Mouse (Mus musculus) liver, embryonic 11.5 days (tissue): Measurements from ENCODE around the gene Lce1i. TPM values are rescaled to one million over a fixed set of nuclear protein-coding genes. Genes with fewer than 3 reads are reported as not detected.
"Not testable (repeated sequence)": the region's sequence is repeated elsewhere in the genome, so short reads cannot be mapped to it uniquely, and the experiment has no call there.

ENCODE experiments used
- ATAC-seq: fragments of 200-750 bp; cut with Nextera tagmentation; replicated peaks from 2 replicates; pipeline ENCODE4 v1.8.0; 2017; ENCODE audit warnings: moderate number of reproducible peaks, mild to moderate bottlenecking, moderate TSS enrichment, moderate library complexity; ENCODE audit not compliant: low FRiP score
- DNase-seq: peaks from one replicate; pipeline ENCODE4 v3.0.0-alpha.2; 2017; ENCODE audit warnings: low spot score
- H3K27ac ChIP-seq: fragments of 300-500 bp; sonication (generic); 2 replicates; pipeline ENCODE4 v1.5.1; 2014; ENCODE audit warnings: mild to moderate bottlenecking, low read depth, low read length, control low read depth
- H3K27me3 ChIP-seq: fragments of 300-500 bp; sonication (generic); replicated peaks from 2 replicates; pipeline ENCODE4 v1.6.1; 2014; ENCODE audit warnings: low read length, mixed read lengths; ENCODE audit not compliant: control insufficient read depth, insufficient read depth
- H3K36me3 ChIP-seq: fragments of 300-500 bp; sonication (generic); 2 replicates; pipeline ENCODE4 v1.6.1; 2014; ENCODE audit warnings: mild to moderate bottlenecking, low read length, moderate library complexity, mixed read lengths; ENCODE audit not compliant: control insufficient read depth, insufficient read depth
- H3K4me1 ChIP-seq: fragments of 300-500 bp; sonication (generic); replicated peaks from 2 replicates; pipeline ENCODE4 v1.6.1; 2014; ENCODE audit warnings: low read length, mixed read lengths; ENCODE audit not compliant: control insufficient read depth, insufficient read depth
- H3K4me2 ChIP-seq: fragments of 300-500 bp; sonication (generic); 2 replicates; pipeline ENCODE4 v1.6.1; 2014; ENCODE audit warnings: mild to moderate bottlenecking, control low read depth, moderate library complexity
- H3K4me3 ChIP-seq: fragments of 300-500 bp; sonication (generic); 2 replicates; pipeline ENCODE4 v1.5.1; 2014; ENCODE audit warnings: low read depth, low read length, control low read depth
- H3K9ac ChIP-seq: fragments of 300-500 bp; sonication (generic); 2 replicates; pipeline ENCODE4 v1.6.1; 2014; ENCODE audit warnings: low read depth, low read length, control low read depth
- H3K9me3 ChIP-seq: fragments of 300-500 bp; sonication (generic); 2 replicates; pipeline ENCODE4 v1.6.1; 2016; ENCODE audit warnings: low read length, inconsistent platforms, mixed read lengths; ENCODE audit not compliant: control insufficient read depth
- WGBS: fragments of 180-500 bp; shearing (Covaris S2); extraction: QIAGEN DNeasy Blood & Tissue Kit; methylation state at CpG from one replicate; pipeline ENCODE4 v1.1.7; 2014; 5-methylcytosine and 5-hydroxymethylcytosine counted together
- polyA plus RNA-seq: library from polyadenylated mRNA; unstranded; fragments of >200 nt; fragmentation: Nextera tagmentation; extraction: Ambion mirVana; gene quantifications from 2 replicates; pipeline ENCODE4 v1.2.1, GENCODE M21; 2014

The Lce1i gene
- not detected in 2 replicates for polyA plus RNA-seq

- no peaks in the 10 kb centered on the region for H3K9me3 ChIP-seq
- no peak within 1 kb of the TSS for H3K4me3 ChIP-seq
- no peak within 1 kb of the TSS for H3K27ac ChIP-seq
- H3K4me2 ChIP-seq: no peak within 1 kb of the TSS
- H3K27me3 ChIP-seq: no peaks in the 10 kb centered on the region
- H3K36me3 ChIP-seq: no peaks in the 10 kb centered on the region
- 74% methylated on average over 1 of the region's 1 CpGs for WGBS
- no peak within 1 kb of the TSS for H3K9ac ChIP-seq
- no peaks in the 10 kb centered on the region for H3K4me1 ChIP-seq
- ATAC-seq (no peak), DNase-seq (no peak)
Measured at GRCm38 (mm10) chr3:92778799-92779198, at the start of gene Lce1i. Lce1i (minus strand) TSS chr3:92778899.

- Histone ChIP-seq H3K4me3 (no peak within 1 kb of the TSS), H3K36me3 (no peaks in the 10 kb centered on the region), H3K4me2 (no peak within 1 kb of the TSS), H3K4me1 (no peaks in the 10 kb centered on the region), H3K9ac (no peak within 1 kb of the TSS), H3K27ac (no peak within 1 kb of the TSS), H3K27me3 (no peaks in the 10 kb centered on the region), H3K9me3 (no peaks in the 10 kb centered on the region)
- 45% methylated on average over 1 of the region's 1 CpGs for WGBS
- no peak for DNase-seq
- no peak for ATAC-seq
Measured at GRCm38 (mm10) chr3:92827108-92827507, 48.4 kb upstream of the Lce1i start, which contains the start of gene Kprp. Kprp (minus strand) TSS chr3:92827247.

GRCm38 (mm10) chr3:92825808-92826207 is 47.1 kb upstream of the Lce1i start:
- DNase-seq (no peak), ATAC-seq (no peak)
- 40% methylated on average over 1 of the region's 1 CpGs for WGBS

GRCm38 (mm10) chr3:92816036-92816435 is 37.3 kb upstream of the Lce1i start:
- 82% methylated on average over 2 of the region's 2 CpGs for WGBS
- H3K4me2 ChIP-seq, H3K27me3 ChIP-seq, H3K9me3 ChIP-seq, H3K9ac ChIP-seq, H3K36me3 ChIP-seq, H3K4me1 ChIP-seq, DNase-seq, H3K27ac ChIP-seq, H3K4me3 ChIP-seq, ATAC-seq: not testable (repeated sequence)

More at GRCm38 (mm10) chr3:92825808-92826207, 47.1 kb upstream of the Lce1i start:
- H3K4me1 ChIP-seq: no peaks in the 10 kb centered on the region
- H3K4me2 ChIP-seq: no peak overlapping the region
- no peaks in the 10 kb centered on the region for H3K27me3 ChIP-seq
- H3K9ac ChIP-seq: no peak overlapping the region
- H3K27ac ChIP-seq: no peak overlapping the region
- H3K4me3 ChIP-seq: no peak overlapping the region
- H3K36me3 ChIP-seq: no peaks in the 10 kb centered on the region
- H3K9me3 ChIP-seq: no peaks in the 10 kb centered on the region

GRCm38 (mm10) chr3:92815581-92815980 is 36.9 kb upstream of the Lce1i start:
- WGBS: 87% methylated on average over 3 of the region's 3 CpGs
- H3K4me3 ChIP-seq: no peak overlapping the region
- H3K9me3 ChIP-seq: no peaks in the 10 kb centered on the region
- H3K4me2 ChIP-seq: no peak overlapping the region
- H3K27ac ChIP-seq: no peak overlapping the region
- H3K4me1 ChIP-seq: no peaks in the 10 kb centered on the region
- H3K36me3 ChIP-seq: no peaks in the 10 kb centered on the region
- no peak for ATAC-seq
- no peaks in the 10 kb centered on the region for H3K27me3 ChIP-seq
- no peak for DNase-seq
- no peak overlapping the region for H3K9ac ChIP-seq

GRCm38 (mm10) chr3:92807791-92808190 is 29.1 kb upstream of the Lce1i start, which contains the start of gene Lce1k:
Lce1k (minus strand) TSS chr3:92807891.
- H3K4me3 ChIP-seq: no peak within 1 kb of the TSS
- H3K27ac ChIP-seq: no peak within 1 kb of the TSS
- H3K9ac ChIP-seq: no peak within 1 kb of the TSS
- DNase-seq: no peak
- no peak for ATAC-seq
- no peaks in the 10 kb centered on the region for H3K27me3 ChIP-seq
- no peaks in the 10 kb centered on the region for H3K9me3 ChIP-seq
- H3K4me2 ChIP-seq: no peak within 1 kb of the TSS
- H3K4me1 ChIP-seq: no peaks in the 10 kb centered on the region
- H3K36me3 ChIP-seq: no peaks in the 10 kb centered on the region

GRCm38 (mm10) chr3:92790414-92790813 is 11.7 kb upstream of the Lce1i start, which contains the start of gene Lce1j:
Lce1j (minus strand) TSS chr3:92790514.
- DNase-seq: no peak
- Histone ChIP-seq H3K9me3 (no peaks in the 10 kb centered on the region), H3K27me3 (no peaks in the 10 kb centered on the region), H3K27ac (no peak within 1 kb of the TSS), H3K9ac (no peak within 1 kb of the TSS), H3K4me1 (no peaks in the 10 kb centered on the region), H3K36me3 (no peaks in the 10 kb centered on the region), H3K4me2 (no peak within 1 kb of the TSS), H3K4me3 (no peak within 1 kb of the TSS)
- no peak for ATAC-seq
- 87% methylated on average over 1 of the region's 1 CpGs for WGBS

- Histone ChIP-seq H3K4me1 (no peaks in the 10 kb centered on the region), H3K4me2 (no peak overlapping the region), H3K27me3 (no peaks in the 10 kb centered on the region), H3K36me3 (no peaks in the 10 kb centered on the region), H3K4me3 (no peak overlapping the region), H3K9ac (no peak overlapping the region), H3K27ac (no peak overlapping the region), H3K9me3 (no peaks in the 10 kb centered on the region)
- WGBS: 18% methylated on average over 3 of the region's 3 CpGs
- DNase-seq: no peak
- no peak for ATAC-seq
Measured at GRCm38 (mm10) chr3:92771573-92771972, 7.1 kb downstream of the Lce1i start.

- ATAC-seq (no peak), DNase-seq (no peak)
- H3K9ac ChIP-seq: no peak within 1 kb of the TSS
- H3K9me3 ChIP-seq: no peaks in the 10 kb centered on the region
- H3K4me1 ChIP-seq: no peaks in the 10 kb centered on the region
- 80% methylated on average over 1 of the region's 1 CpGs for WGBS
- no peaks in the 10 kb centered on the region for H3K36me3 ChIP-seq
- H3K4me2 ChIP-seq: no peak within 1 kb of the TSS
- H3K27ac ChIP-seq: no peak within 1 kb of the TSS
- no peak within 1 kb of the TSS for H3K4me3 ChIP-seq
- H3K27me3 ChIP-seq: no peaks in the 10 kb centered on the region
Measured at GRCm38 (mm10) chr3:92764965-92765364, 13.7 kb downstream of the Lce1i start, which contains the start of gene Lce1h. Lce1h (minus strand) TSS chr3:92765065.
